Mouse (Mus musculus) MEL (cell line): ENCODE data around the gene Fgfbp3. TPM values are rescaled to one million over a fixed set of nuclear protein-coding genes. Genes with fewer than 3 reads are reported as not detected.
A peak's percentile ranks its signal among the peaks of the same experiment; 100 is the strongest.

ENCODE experiments used
- DNase-seq: peaks from one replicate; pipeline ENCODE4 v3.0.0; 2011; ENCODE audit warnings: low read depth, low spot score
- H3K27ac ChIP-seq: 2 replicates; pipeline ENCODE4 v1.5.1; 2012; ENCODE audit warnings: low read depth, mild to moderate bottlenecking, control low read depth, low read length, moderate library complexity; ENCODE audit not compliant: control insufficient read depth
- H3K27me3 ChIP-seq, 2 experiments: fragments of 150-350 bp in 1 of 2; sonication (generic) in 1 of 2; 2 replicates each; pipeline ENCODE4 v1.6.1; 2012; ENCODE audit warnings: low read length in 2 of 2, mild to moderate bottlenecking in 2 of 2, improper control_type of control experiment in 1 of 2, moderate library complexity in 1 of 2; ENCODE audit not compliant: insufficient read depth in 2 of 2, control insufficient read depth in 1 of 2
- H3K36me3 ChIP-seq, 2 experiments: 2 replicates each; pipeline ENCODE4 v1.6.1; 2012 to 2014; ENCODE audit warnings: low read length in 2 of 2, improper control_type of control experiment in 1 of 2, inconsistent platforms in 1 of 2, mild to moderate bottlenecking in 1 of 2; ENCODE audit not compliant: insufficient read depth in 2 of 2, control insufficient read depth in 1 of 2
- H3K4me1 ChIP-seq, 2 experiments: fragments of 150-350 bp in 1 of 2; sonication (generic) in 1 of 2; 2 replicates each; pipeline ENCODE4 v1.6.1; 2012; ENCODE audit warnings: low read length in 2 of 2, improper control_type of control experiment in 1 of 2, mild to moderate bottlenecking in 1 of 2; ENCODE audit not compliant: insufficient read depth in 2 of 2, control insufficient read depth in 1 of 2
- H3K4me3 ChIP-seq, 2 experiments: fragments of 150-350 bp in 1 of 2; sonication (generic) in 1 of 2; 2 replicates each; pipeline ENCODE4 v1.5.1; 2012; ENCODE audit warnings: low read depth in 2 of 2, low read length in 2 of 2, mild to moderate bottlenecking in 2 of 2, moderate library complexity in 2 of 2, control low read depth in 1 of 2, improper control_type of control experiment in 1 of 2; ENCODE audit not compliant: control insufficient read depth in 1 of 2, insufficient read depth in 1 of 2
- H3K79me2 ChIP-seq: 2 replicates; pipeline ENCODE4 v1.6.1; 2012; ENCODE audit warnings: mild to moderate bottlenecking, low read length, moderate library complexity; ENCODE audit not compliant: control insufficient read depth, poor library complexity, insufficient read depth
- H3K9ac ChIP-seq: 2 replicates; pipeline ENCODE4 v1.6.1; 2012; ENCODE audit warnings: low read depth, mild to moderate bottlenecking, control low read depth, low read length, moderate library complexity; ENCODE audit not compliant: control insufficient read depth, poor library complexity, severe bottlenecking
- H3K9me3 ChIP-seq: fragments of 150-350 bp; sonication (generic); replicated peaks from 2 replicates; pipeline ENCODE4 v1.6.1; 2012; ENCODE audit warnings: mild to moderate bottlenecking, low read length, improper control_type of control experiment, moderate library complexity; ENCODE audit not compliant: insufficient read depth
- BHLHE40 ChIP-seq: IDR thresholded peaks from 2 replicates; pipeline ENCODE4 v1.6.1; 2012; ENCODE audit warnings: low read depth, mild to moderate bottlenecking, inconsistent platforms, low read length, improper control_type of control experiment, borderline replicate concordance
- CTCF ChIP-seq, 3 experiments: IDR thresholded peaks in 2 of 3; conservative IDR thresholded peaks in 1 of 3; 2 replicates each; pipeline ENCODE4 v1.5.1; 2011 to 2012; ENCODE audit warnings: low read length in 3 of 3, low read depth in 2 of 3, mild to moderate bottlenecking in 2 of 3, improper control_type of control experiment in 1 of 3, inconsistent platforms in 1 of 3, mixed read lengths in 1 of 3, moderate library complexity in 1 of 3; ENCODE audit not compliant: control insufficient read depth in 1 of 3, insufficient read depth in 1 of 3, poor library complexity in 1 of 3, severe bottlenecking in 1 of 3
- ELF1 ChIP-seq: IDR thresholded peaks from 2 replicates; pipeline ENCODE4 v1.6.1; 2014; ENCODE audit warnings: low read depth, mild to moderate bottlenecking, inconsistent platforms, low read length, improper control_type of control experiment, moderate library complexity
- EP300 ChIP-seq, 2 experiments: IDR thresholded peaks; 2 replicates each; pipeline ENCODE4 v1.6.1; 2011; ENCODE audit warnings: improper control_type of control experiment in 2 of 2, low read length in 2 of 2, low read depth in 1 of 2, mild to moderate bottlenecking in 1 of 2
- ETS1 ChIP-seq: IDR thresholded peaks from 2 replicates; pipeline ENCODE4 v1.6.1; 2012; ENCODE audit warnings: low read depth, mild to moderate bottlenecking, inconsistent platforms, low read length, improper control_type of control experiment, moderate library complexity
- GABPA ChIP-seq: IDR thresholded peaks from 2 replicates; pipeline ENCODE4 v1.6.1; 2012; ENCODE audit warnings: low read depth, mild to moderate bottlenecking, inconsistent platforms, low read length, improper control_type of control experiment, moderate library complexity
- GATA1 ChIP-seq: IDR thresholded peaks from 2 replicates; pipeline ENCODE4 v1.6.1; 2011; ENCODE audit warnings: low read depth, low read length, improper control_type of control experiment
- HCFC1 ChIP-seq: IDR thresholded peaks from 2 replicates; pipeline ENCODE4 v1.6.1; 2012; ENCODE audit warnings: low read depth, mild to moderate bottlenecking, inconsistent platforms, low read length, improper control_type of control experiment, moderate library complexity
- JUND ChIP-seq: IDR thresholded peaks from 2 replicates; pipeline ENCODE4 v1.6.1; 2011; ENCODE audit warnings: low read depth, mild to moderate bottlenecking, improper control_type of control experiment, low read length
- MAFK ChIP-seq: IDR thresholded peaks from 2 replicates; pipeline ENCODE4 v1.6.1; 2011; ENCODE audit warnings: low read depth, mild to moderate bottlenecking, low read length, improper control_type of control experiment, borderline replicate concordance
- MAX ChIP-seq: IDR thresholded peaks from 2 replicates; pipeline ENCODE4 v1.6.1; 2011; ENCODE audit warnings: low read length, improper control_type of control experiment
- MYB ChIP-seq: IDR thresholded peaks from 2 replicates; pipeline ENCODE4 v1.6.1; 2011; ENCODE audit warnings: mild to moderate bottlenecking, low read depth, low read length, improper control_type of control experiment
- MYC ChIP-seq: IDR thresholded peaks from 2 replicates; pipeline ENCODE4 v1.6.1; 2011; ENCODE audit warnings: low read depth, mild to moderate bottlenecking, low read length, improper control_type of control experiment, moderate library complexity
- NRF1 ChIP-seq: IDR thresholded peaks from 2 replicates; pipeline ENCODE4 v1.6.1; 2014; ENCODE audit warnings: low read depth, mild to moderate bottlenecking, inconsistent platforms, low read length, improper control_type of control experiment, moderate library complexity; ENCODE audit not compliant: poor library complexity, insufficient read depth, severe bottlenecking
- POLR2AphosphoS2 ChIP-seq: IDR thresholded peaks from 2 replicates; pipeline ENCODE4 v1.6.1; 2011; ENCODE audit warnings: low read length, improper control_type of control experiment
- RAD21 ChIP-seq: IDR thresholded peaks from 2 replicates; pipeline ENCODE4 v1.6.1; 2011; ENCODE audit warnings: mild to moderate bottlenecking, low read depth, low read length, improper control_type of control experiment
- RCOR1 ChIP-seq: IDR thresholded peaks from 2 replicates; pipeline ENCODE4 v1.6.1; 2012; ENCODE audit warnings: low read depth, mild to moderate bottlenecking, inconsistent platforms, low read length, improper control_type of control experiment
- SIN3A ChIP-seq: IDR thresholded peaks from 2 replicates; pipeline ENCODE4 v1.6.1; 2012; ENCODE audit warnings: low read length, improper control_type of control experiment, inconsistent platforms
- SMC3 ChIP-seq: IDR thresholded peaks from 2 replicates; pipeline ENCODE4 v1.6.1; 2011; ENCODE audit warnings: low read depth, low read length, improper control_type of control experiment
- TAL1 ChIP-seq: IDR thresholded peaks from 2 replicates; pipeline ENCODE4 v1.6.1; 2012; ENCODE audit warnings: mild to moderate bottlenecking, inconsistent platforms, low read length, moderate library complexity, mixed read lengths
- TCF12 ChIP-seq: IDR thresholded peaks from 2 replicates; pipeline ENCODE4 v1.6.1; 2014; ENCODE audit warnings: low read depth, mild to moderate bottlenecking, inconsistent platforms, low read length, improper control_type of control experiment, moderate library complexity
- UBTF ChIP-seq: IDR thresholded peaks from 2 replicates; pipeline ENCODE4 v1.6.1; 2012; ENCODE audit warnings: low read depth, mild to moderate bottlenecking, inconsistent platforms, low read length, improper control_type of control experiment, moderate library complexity, borderline replicate concordance; ENCODE audit not compliant: insufficient read depth
- USF2 ChIP-seq, 2 experiments: IDR thresholded peaks; 2 replicates each; pipeline ENCODE4 v1.6.1; 2011 to 2012; ENCODE audit warnings: improper control_type of control experiment in 2 of 2, low read length in 2 of 2, borderline replicate concordance in 1 of 2, inconsistent platforms in 1 of 2, low read depth in 1 of 2, mild to moderate bottlenecking in 1 of 2; ENCODE audit not compliant: insufficient read depth in 1 of 2
- ZMIZ1 ChIP-seq: IDR thresholded peaks from 2 replicates; pipeline ENCODE4 v1.6.1; 2012; ENCODE audit warnings: low read depth, mild to moderate bottlenecking, inconsistent platforms, low read length, improper control_type of control experiment, moderate library complexity
- ZNF384 ChIP-seq: IDR thresholded peaks from 2 replicates; pipeline ENCODE4 v1.6.1; 2012; ENCODE audit warnings: low read depth, mild to moderate bottlenecking, inconsistent platforms, low read length, improper control_type of control experiment
- polyA plus RNA-seq, 2 experiments: library from polyadenylated mRNA; stranded (reverse) in 1 of 2; unstranded in 1 of 2; fragments of >175 nt in 1 of 2; fragments of >200 nt in 1 of 2; gene quantifications; 2 replicates each; pipeline versions ENCODE4 v1.2.1 to v1.2.4; 2012; ENCODE audit warnings: low replicate concordance in 2 of 2, low read depth in 1 of 2; ENCODE audit not compliant: insufficient read length in 2 of 2, insufficient read depth in 1 of 2, missing spikeins in 1 of 2
- total RNA-seq: library from RNA; depleted of rRNA; stranded (reverse); fragments of 300-350 nt; gene quantifications from 2 replicates; pipeline ENCODE4 v1.2.3, GENCODE M21; 2012

Fgfbp3 gene
- total and polyA plus RNA-seq, 3 experiments: 2.6 to 10.0 TPM; not detected in 1

- H3K79me2 ChIP-seq: peaks cover 71% of the 10 kb centered on the region
- H3K36me3 ChIP-seq: peaks cover 3 to 63% of the 10 kb centered on the region in 2 experiments
- no peaks in the 10 kb centered on the region for H3K27me3 ChIP-seq
- TF ChIP-seq ZNF384: peak; percentile 81
- TF ChIP-seq ELF1: no peak
- TF ChIP-seq SIN3A: 0 out of 2 replicates have a peak, but pooled peaks have one; percentile 32
- TF ChIP-seq NRF1: no peak
- no peak for TF ChIP-seq UBTF
- TF ChIP-seq TAL1: no peak
- no peak for TF ChIP-seq USF2 (IDR thresholded peaks at IDR 0.05; ENCODE audit: borderline replicate concordance in 1 of 2, insufficient read depth in 1 of 2, low read depth in 1 of 2, low read length in 2 of 2)
- no peak for TF ChIP-seq TCF12
- TF ChIP-seq RCOR1: 0 out of 2 replicates have a peak, but pooled peaks have one; percentile 8
- TF ChIP-seq MYB: no peak
- TF ChIP-seq JUND: no peak
- no peak for TF ChIP-seq GATA1
- TF ChIP-seq SMC3: no peak
- TF ChIP-seq ETS1: peak; percentile 33; the same call in 1 of the 2 replicates
- TF ChIP-seq RAD21: no peak
- TF ChIP-seq MAFK: no peak
- TF ChIP-seq ZMIZ1: no peak
- no peak for TF ChIP-seq CTCF (IDR thresholded peaks at IDR 0.05 in 2 of 3, conservative IDR thresholded peaks at IDR 0.05 in 1 of 3; ENCODE audit: control insufficient read depth in 1 of 3, insufficient read depth in 1 of 3, low read depth in 2 of 3, low read length in 3 of 3, poor library complexity in 1 of 3, severe bottlenecking in 1 of 3)
- no peak for TF ChIP-seq POLR2AphosphoS2
- TF ChIP-seq HCFC1: no peak
- TF ChIP-seq GABPA: no peak
- no peak for TF ChIP-seq MYC
- 0 out of 4 replicates have a peak, but pooled peaks of 1 of the 2 experiments have one; percentile 27 for TF ChIP-seq EP300 (IDR thresholded peaks at IDR 0.05; ENCODE audit: low read depth in 1 of 2, low read length in 2 of 2)
- TF ChIP-seq BHLHE40: no peak
- no peak for TF ChIP-seq MAX
- no peak overlapping the region for H3K4me3 ChIP-seq
- peak overlapping the region; percentile 3; the same call in 1 of the 2 replicates for H3K9ac ChIP-seq
- no peaks in the 10 kb centered on the region for H3K9me3 ChIP-seq
- DNase-seq: peak; percentile 21
- H3K27ac ChIP-seq: peak overlapping the region; percentile 0; the same call in 1 of the 2 replicates
- peaks cover 18 to 36% of the 10 kb centered on the region in 2 experiments for H3K4me1 ChIP-seq
Measured at GRCm38 (mm10) chr19:36929816-36930215, 10.4 kb upstream of the Fgfbp3 start.
